Mouse (Mus musculus): ENCODE results near the gene Odf2. TPM values are rescaled to one million over a fixed set of nuclear protein-coding genes. Genes with fewer than 3 reads are reported as not detected.

The Odf2 gene
- polyA plus RNA-seq (2016; fragmentation: Nextera tagmentation; extraction: Ambion mirVana): 88.5 and 101 TPM in 2 replicates

DNA sequence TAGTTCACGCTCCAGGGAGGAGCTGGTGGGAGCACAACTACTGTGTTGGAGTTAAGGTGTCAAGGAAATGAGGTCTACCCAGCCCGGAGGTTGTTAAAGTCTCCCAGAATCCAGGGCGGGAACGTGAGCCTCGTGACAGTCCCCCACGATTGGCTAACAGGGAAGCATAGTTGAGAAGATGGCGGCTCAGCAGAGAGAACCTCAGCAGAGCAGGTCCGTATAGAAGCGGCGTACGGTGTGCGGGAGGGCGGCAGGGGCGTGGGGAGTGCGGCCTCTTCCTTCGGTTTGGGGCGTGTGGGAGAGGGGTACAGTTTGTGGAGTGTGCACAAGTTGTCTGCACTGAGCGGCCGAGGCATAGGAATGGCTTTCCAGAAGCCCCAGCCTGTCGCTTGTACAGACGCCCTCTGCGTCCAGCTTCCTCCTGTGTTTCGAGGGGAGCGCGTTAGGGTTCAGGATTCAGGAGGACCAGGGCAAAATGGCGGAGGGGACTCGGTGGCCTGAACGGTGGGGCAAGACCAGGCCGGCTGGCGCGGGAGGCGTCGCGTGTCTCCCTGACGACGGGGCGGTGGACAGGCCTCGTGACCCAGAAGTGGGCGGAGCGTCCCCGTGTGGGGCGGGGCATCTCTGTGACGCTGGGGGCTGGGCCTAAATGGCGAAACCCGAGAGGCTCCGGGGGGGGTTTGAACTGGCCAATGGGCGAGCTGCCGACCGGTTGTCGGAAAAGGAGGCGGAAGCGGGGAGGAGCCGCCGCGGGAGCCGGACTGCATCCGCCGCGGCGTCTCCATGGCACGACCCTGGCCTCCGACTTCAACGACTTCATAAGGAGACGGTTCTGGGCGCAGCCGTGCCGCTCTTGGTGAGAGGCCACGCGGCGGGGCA is at the start of gene Odf2:
TSS of gene Odf2 (plus strand) at position 156 of the 879 bp plus-strand sequence.
- peak within 1 kb of the TSS; percentile 100 for H3K4me3 ChIP-seq (replicated peaks)
- H3K27me3 ChIP-seq: no peaks in the 10 kb centered on the region
- H3K9ac ChIP-seq (replicated peaks): peak within 1 kb of the TSS; percentile 92
- H3K4me1 ChIP-seq (replicated peaks): peaks cover 13% of the 10 kb centered on the region
- H3K36me3 ChIP-seq: peaks cover 28% of the 10 kb centered on the region
- WGBS: 1% methylated on average over 69 of the region's 70 CpGs
- ATAC-seq (ENCODE audit: insufficient number of reproducible peaks, insufficient read depth, low FRiP score, low TSS enrichment, low read depth): peak; percentile 87
- H3K4me2 ChIP-seq: peak within 1 kb of the TSS; percentile 97
- H3K27ac ChIP-seq: peak within 1 kb of the TSS; percentile 89
- H3K9me3 ChIP-seq: no peaks in the 10 kb centered on the region

DNA sequence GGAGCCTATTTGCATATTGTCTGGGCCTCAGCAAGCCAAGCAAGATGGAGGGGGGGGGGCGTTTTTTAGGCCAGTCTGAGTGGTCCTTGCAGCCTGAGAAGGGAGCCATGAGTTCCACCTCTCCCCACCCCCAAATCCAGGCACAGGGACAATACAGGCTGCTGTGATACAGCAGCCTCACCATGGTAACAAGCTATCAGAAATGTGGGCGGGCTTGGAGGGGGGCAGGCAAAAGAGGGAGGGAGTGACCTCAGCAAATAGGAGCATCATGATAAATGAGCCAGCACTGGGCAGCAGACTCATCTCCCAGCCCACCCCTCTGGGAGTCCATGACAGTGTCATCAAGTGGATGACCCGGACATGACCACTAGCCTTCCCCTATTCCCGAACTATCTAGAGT is 49.6 kb upstream of the Odf2 start:
- Histone ChIP-seq H3K9me3 (no peaks in the 10 kb centered on the region), H3K27me3 (peaks cover 20% of the 10 kb centered on the region), H3K9ac (replicated peaks) (no peak overlapping the region), H3K4me2 (no peak overlapping the region), H3K4me3 (replicated peaks) (no peak overlapping the region), H3K36me3 (peaks cover 83% of the 10 kb centered on the region), H3K4me1 (replicated peaks) (no peaks in the 10 kb centered on the region), H3K27ac (no peak overlapping the region)
- ATAC-seq (ENCODE audit: insufficient number of reproducible peaks, insufficient read depth, low FRiP score, low TSS enrichment, low read depth): no peak
- WGBS: 58% methylated on average over 4 of the region's 4 CpGs

DNA sequence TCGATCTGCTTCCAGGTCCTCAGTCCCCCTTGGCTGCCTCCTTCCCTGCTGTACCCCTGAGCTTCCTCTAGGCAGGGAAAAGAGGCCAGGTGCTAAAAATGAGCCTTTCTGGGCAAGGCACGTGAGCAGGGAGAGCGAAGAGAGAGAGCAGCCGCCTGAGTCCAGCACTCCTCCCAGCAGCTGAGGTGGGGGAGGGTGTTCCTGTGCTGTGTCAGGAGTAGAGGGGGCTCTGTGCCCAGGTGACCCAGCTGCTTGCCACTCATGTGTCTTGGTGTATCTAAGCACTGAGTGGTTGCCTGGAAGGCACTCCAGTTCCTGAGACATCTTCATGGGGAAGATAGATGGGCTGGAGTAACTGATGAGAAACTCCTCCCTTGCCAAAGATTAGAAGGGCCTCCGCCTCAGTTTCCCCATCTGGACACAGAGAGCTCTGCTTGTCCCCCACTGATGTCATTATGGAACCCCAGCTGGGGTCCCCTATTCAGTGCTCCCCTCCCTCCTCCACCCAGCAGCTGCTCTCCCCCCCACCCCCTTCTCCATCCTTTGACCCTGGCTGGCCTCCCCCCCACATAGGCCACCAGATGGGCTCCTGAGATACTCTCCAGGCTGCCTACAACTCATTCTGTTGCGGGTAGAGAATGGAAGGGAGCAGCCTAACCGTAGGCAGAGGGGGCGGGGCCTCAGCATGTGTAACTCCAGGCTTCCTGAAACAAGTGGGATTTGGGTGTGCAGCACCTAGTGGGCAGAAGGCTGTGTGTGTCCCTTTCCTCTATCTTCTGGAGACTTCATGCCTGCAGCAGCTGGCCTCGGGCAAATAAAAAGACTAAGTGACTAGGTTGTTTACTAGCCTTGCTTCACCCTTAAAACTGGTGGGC is 45.6 kb upstream of the Odf2 start:
- peaks cover 14% of the 10 kb centered on the region for H3K4me1 ChIP-seq (replicated peaks)
- no peak overlapping the region for H3K4me2 ChIP-seq
- peaks cover 60% of the 10 kb centered on the region for H3K27me3 ChIP-seq
- no peak for ATAC-seq (ENCODE audit: insufficient number of reproducible peaks, insufficient read depth, low FRiP score, low TSS enrichment, low read depth)
- 63% methylated on average over 9 of the region's 9 CpGs for WGBS
- H3K9ac ChIP-seq (replicated peaks): no peak overlapping the region
- peaks cover 58% of the 10 kb centered on the region for H3K36me3 ChIP-seq
- H3K4me3 ChIP-seq (replicated peaks): no peak overlapping the region
- H3K27ac ChIP-seq: no peak overlapping the region
- no peaks in the 10 kb centered on the region for H3K9me3 ChIP-seq

DNA sequence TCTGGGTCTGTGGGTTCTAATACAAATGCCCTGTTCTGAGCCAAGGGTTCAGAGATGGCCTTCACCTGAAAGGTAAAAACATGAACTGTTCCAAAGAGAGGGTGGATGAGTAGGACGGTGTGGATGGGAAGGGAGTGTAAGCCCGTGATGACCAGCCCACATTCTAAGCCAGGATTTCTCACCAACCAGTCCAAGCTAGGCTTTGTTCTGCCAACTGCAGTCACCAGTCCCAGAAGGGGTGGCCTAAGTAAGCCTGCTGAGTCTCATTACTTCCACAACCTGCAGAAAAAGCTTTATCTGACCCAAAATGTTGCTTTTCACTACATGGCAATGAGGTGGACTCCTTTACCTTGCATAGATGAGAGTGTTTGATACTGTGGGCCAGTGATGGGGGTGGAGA is 44.9 kb upstream of the Odf2 start:
- H3K9me3 ChIP-seq: no peaks in the 10 kb centered on the region
- peaks cover 66% of the 10 kb centered on the region for H3K27me3 ChIP-seq
- H3K4me2 ChIP-seq: no peak overlapping the region
- H3K27ac ChIP-seq: no peak overlapping the region
- H3K4me3 ChIP-seq (replicated peaks): no peak overlapping the region
- H3K4me1 ChIP-seq (replicated peaks): peaks cover 14% of the 10 kb centered on the region
- WGBS: 73% methylated on average over 2 of the region's 2 CpGs
- H3K9ac ChIP-seq (replicated peaks): no peak overlapping the region
- peaks cover 52% of the 10 kb centered on the region for H3K36me3 ChIP-seq
- ATAC-seq (ENCODE audit: insufficient number of reproducible peaks, insufficient read depth, low FRiP score, low TSS enrichment, low read depth): no peak

DNA sequence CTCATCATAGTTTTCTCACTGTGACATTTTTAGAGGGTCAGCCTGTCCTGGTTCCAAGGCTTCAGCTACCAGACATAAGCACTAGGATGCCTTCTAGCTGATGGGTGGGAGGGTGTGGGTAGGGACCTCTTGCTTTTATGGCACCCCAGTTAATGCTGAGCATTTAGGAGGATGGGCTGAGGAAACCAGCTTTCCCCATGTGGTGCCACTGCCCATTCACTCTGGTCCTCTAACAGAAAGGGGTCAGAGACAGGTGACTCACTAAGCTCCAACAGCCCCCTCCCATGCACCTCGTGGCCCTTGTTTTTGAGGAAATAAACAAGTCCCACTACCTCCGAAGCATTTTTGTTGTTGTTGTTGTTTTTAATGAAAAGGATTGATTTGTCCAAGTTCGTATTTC is 44.4 kb upstream of the Odf2 start:
- H3K4me1 ChIP-seq (replicated peaks): peaks cover 14% of the 10 kb centered on the region
- H3K4me2 ChIP-seq: no peak overlapping the region
- WGBS: 18% methylated on average over 3 of the region's 3 CpGs
- ATAC-seq (ENCODE audit: insufficient number of reproducible peaks, insufficient read depth, low FRiP score, low TSS enrichment, low read depth): no peak
- H3K4me3 ChIP-seq (replicated peaks): no peak overlapping the region
- H3K27ac ChIP-seq: no peak overlapping the region
- H3K9ac ChIP-seq (replicated peaks): no peak overlapping the region
- H3K27me3 ChIP-seq: peaks cover 69% of the 10 kb centered on the region
- H3K9me3 ChIP-seq: no peaks in the 10 kb centered on the region
- peaks cover 47% of the 10 kb centered on the region for H3K36me3 ChIP-seq

DNA sequence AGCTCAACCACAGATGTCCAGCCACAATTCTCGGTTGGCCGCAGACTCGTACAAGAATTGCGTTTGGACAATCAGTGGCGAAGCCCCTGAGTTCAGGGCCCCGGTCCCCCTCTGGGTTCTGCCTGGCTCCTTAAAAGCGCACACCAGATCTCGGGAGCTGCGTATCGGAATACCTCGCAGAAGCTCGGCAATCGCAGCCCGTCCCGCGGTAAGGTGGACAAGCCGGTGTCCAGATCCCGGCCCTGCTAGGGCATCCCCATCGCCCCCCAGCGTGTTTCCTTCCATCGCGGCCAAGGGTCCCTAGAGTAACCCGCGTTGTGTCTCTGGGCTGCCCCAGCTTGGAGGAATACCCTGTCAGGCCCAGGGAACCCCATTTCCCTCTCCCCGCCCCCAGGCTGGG is 43.4 kb upstream of the Odf2 start:
- Histone ChIP-seq H3K4me3 (replicated peaks) (peak overlapping the region; percentile 38), H3K4me2 (peak overlapping the region; percentile 59), H3K4me1 (replicated peaks) (peaks cover 14% of the 10 kb centered on the region), H3K36me3 (peaks cover 39% of the 10 kb centered on the region), H3K27ac (no peak overlapping the region), H3K27me3 (peaks cover 77% of the 10 kb centered on the region), H3K9ac (replicated peaks) (peak overlapping the region; percentile 47; the same call in 1 of the 2 replicates), H3K9me3 (no peaks in the 10 kb centered on the region)
- ATAC-seq (ENCODE audit: insufficient number of reproducible peaks, insufficient read depth, low FRiP score, low TSS enrichment, low read depth): no peak
- 4% methylated on average over 25 of the region's 25 CpGs for WGBS

DNA sequence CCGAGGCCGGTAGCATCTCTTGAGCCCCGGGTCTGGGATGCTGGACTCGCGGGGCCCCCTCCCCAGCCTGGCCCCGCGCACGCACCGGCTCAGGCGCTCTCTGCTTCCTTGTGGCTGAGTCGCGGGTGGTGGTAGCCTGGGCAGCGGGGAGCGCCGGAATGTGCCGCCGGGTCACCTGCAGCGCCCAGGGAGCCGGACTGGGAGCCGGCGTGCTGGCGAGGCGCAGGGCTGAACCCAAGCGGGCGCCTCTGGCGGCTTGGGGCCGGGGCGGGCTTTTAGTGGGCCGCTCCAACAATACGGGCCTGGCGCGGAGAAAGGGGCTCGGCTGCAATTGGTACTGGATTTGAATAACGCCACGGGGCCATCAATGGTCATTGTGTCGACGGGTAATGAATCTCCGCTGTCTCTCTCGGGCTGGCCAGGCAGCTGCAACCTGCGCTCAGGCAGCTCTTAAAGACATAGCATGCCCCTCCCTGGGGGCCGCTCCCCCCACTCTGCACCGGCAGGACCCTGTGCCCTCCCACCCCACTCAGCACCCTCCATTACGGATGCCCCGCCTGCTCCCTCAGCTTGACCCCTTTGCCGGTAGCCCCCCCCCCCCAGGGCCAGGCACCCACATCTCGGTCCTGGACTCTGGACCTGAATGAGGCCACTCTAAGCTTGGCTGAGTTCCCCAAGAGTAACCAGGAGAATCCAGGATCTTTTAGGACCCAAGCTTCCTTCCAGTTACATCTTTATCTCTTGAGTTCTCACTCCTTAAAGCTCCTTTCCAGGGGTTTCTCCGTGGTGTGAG is 42.8 kb upstream of the Odf2 start:
- H3K4me1 ChIP-seq (replicated peaks): peaks cover 14% of the 10 kb centered on the region
- ATAC-seq (ENCODE audit: insufficient number of reproducible peaks, insufficient read depth, low FRiP score, low TSS enrichment, low read depth): peak; percentile 4; the same call in 1 of the 2 replicates
- no peak overlapping the region for H3K27ac ChIP-seq
- 3% methylated on average over 47 of the region's 47 CpGs for WGBS
- H3K9ac ChIP-seq (replicated peaks): peak overlapping the region; percentile 47; the same call in 1 of the 2 replicates
- peaks cover 33% of the 10 kb centered on the region for H3K36me3 ChIP-seq
- no peaks in the 10 kb centered on the region for H3K9me3 ChIP-seq
- H3K4me3 ChIP-seq (replicated peaks): peak overlapping the region; percentile 38
- peaks cover 78% of the 10 kb centered on the region for H3K27me3 ChIP-seq
- H3K4me2 ChIP-seq: peak overlapping the region; percentile 59

DNA sequence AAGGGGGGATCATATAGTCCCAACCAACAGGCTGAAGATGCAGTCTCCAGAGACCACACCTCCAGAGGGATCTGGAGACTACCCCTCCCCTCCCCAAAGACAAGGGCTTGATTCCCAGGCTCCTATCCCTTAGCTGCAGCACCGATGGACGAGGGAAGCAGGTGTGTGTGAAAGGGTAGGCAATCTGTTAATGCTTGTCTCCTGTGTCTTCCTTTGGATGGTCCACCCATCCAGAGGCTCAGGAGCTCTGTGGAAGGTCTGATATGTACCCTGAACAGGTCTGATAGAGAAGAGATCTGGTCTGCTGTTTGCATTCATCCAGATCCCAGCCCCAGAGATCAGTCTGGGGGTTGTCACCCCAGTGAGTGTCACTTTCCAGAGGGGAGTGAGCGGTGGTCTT is 42.1 kb upstream of the Odf2 start:
- peaks cover 14% of the 10 kb centered on the region for H3K4me1 ChIP-seq (replicated peaks)
- no peak overlapping the region for H3K27ac ChIP-seq
- H3K9me3 ChIP-seq: no peaks in the 10 kb centered on the region
- 38% methylated on average over 3 of the region's 3 CpGs for WGBS
- ATAC-seq (ENCODE audit: insufficient number of reproducible peaks, insufficient read depth, low FRiP score, low TSS enrichment, low read depth): no peak
- H3K4me2 ChIP-seq: no peak overlapping the region
- H3K9ac ChIP-seq (replicated peaks): no peak overlapping the region
- H3K4me3 ChIP-seq (replicated peaks): no peak overlapping the region
- H3K36me3 ChIP-seq: peaks cover 27% of the 10 kb centered on the region
- H3K27me3 ChIP-seq: peaks cover 78% of the 10 kb centered on the region

DNA sequence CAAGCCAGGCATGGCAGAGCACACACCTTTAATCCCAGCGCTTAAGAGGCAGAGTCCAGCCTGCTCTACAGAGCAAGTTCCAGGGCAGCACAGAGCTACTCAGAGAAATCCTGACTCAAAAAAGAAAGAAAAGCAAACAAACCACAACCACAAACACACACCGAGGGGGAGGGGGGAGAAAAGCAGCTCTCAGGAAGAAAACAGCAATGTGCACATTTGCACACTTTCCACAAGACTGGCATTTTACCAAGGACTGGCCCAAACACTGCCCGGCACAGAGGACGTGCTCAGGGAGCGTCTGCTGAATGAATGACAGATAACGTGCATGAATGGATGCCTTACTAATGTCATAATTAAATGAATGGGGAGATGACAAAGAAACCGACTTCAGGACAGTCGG is 40.0 kb upstream of the Odf2 start:
- H3K36me3 ChIP-seq: 0 out of 2 replicates have a peak, but pooled peaks cover 7% of the 10 kb centered on the region
- no peak overlapping the region for H3K27ac ChIP-seq
- no peak overlapping the region for H3K4me3 ChIP-seq (replicated peaks)
- no peak for ATAC-seq (ENCODE audit: insufficient number of reproducible peaks, insufficient read depth, low FRiP score, low TSS enrichment, low read depth)
- H3K4me2 ChIP-seq: no peak overlapping the region
- peaks cover 14% of the 10 kb centered on the region for H3K4me1 ChIP-seq (replicated peaks)
- peaks cover 71% of the 10 kb centered on the region for H3K27me3 ChIP-seq
- no peak overlapping the region for H3K9ac ChIP-seq (replicated peaks)
- H3K9me3 ChIP-seq: no peaks in the 10 kb centered on the region
- 82% methylated on average over 8 of the region's 8 CpGs for WGBS

DNA sequence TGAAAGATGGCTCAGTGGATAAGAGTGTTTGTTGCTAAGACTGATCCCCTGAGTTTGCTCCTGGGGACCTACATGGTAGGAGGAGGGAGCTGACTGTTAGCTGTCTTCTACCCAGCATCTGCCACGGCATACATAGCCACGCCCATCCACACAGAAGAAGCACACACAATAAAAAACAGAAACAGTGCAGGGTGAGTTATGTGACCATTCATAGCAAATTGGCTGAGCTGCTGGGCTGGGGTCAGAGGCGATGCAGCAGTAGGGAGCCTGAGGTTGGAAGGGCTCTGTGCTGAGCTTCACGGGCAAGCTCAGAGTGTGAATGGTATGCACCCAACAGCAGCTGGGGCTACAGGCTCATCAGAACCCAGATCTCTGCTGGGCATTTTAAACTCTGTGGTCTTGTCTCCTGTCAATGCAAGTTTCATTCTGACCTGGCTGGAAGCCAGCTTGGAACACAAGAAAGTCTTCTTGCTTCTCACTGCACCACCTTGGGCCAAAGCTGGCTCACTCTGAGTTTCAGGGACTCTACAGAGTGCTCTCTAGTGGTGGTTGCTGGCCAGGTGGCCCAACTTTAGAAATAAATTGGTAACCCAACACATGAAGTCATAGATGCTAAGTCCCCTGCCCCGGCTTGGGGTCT is 39.1 kb upstream of the Odf2 start:
- Histone ChIP-seq H3K4me3 (replicated peaks) (no peak overlapping the region), H3K27ac (no peak overlapping the region), H3K9ac (replicated peaks) (no peak overlapping the region), H3K36me3 (no peaks in the 10 kb centered on the region), H3K9me3 (no peaks in the 10 kb centered on the region), H3K4me2 (no peak overlapping the region), H3K4me1 (replicated peaks) (peaks cover 14% of the 10 kb centered on the region), H3K27me3 (peaks cover 65% of the 10 kb centered on the region)
- WGBS: 59% methylated on average over 5 of the region's 5 CpGs
- ATAC-seq (ENCODE audit: insufficient number of reproducible peaks, insufficient read depth, low FRiP score, low TSS enrichment, low read depth): no peak
